Mouse (Mus musculus): ENCODE measurements at regions not wholly inside any gene's neighbourhood (a gene's known extent, or its start where the extent isn't known, plus 50 kb on each side); places are given as distances from the start of the nearest gene placed in this dataset.

- Histone ChIP-seq H3K4me2 (replicated peaks) (no peak overlapping the region), H3K4me1 (peaks cover 5% of the 10 kb centered on the region; the same call in 1 of the 2 replicates), H3K9ac (replicated peaks) (no peak overlapping the region), H3K4me3 (no peak overlapping the region), H3K9me3 (no peaks in the 10 kb centered on the region), H3K36me3 (no peaks in the 10 kb centered on the region), H3K27me3 (no peaks in the 10 kb centered on the region), H3K27ac (replicated peaks) (no peak overlapping the region)
- ATAC-seq (ENCODE audit: low FRiP score, low read depth): no peak
- 51% methylated on average over 3 of the region's 3 CpGs for WGBS
Measured at GRCm38 (mm10) chr1:184530606-184531320, 201.7 kb downstream of the Hlx start.

GRCm38 (mm10) chr1:184525740-184526139 is 206.7 kb downstream of the Hlx start:
- Histone ChIP-seq H3K27me3 (no peaks in the 10 kb centered on the region), H3K9ac (replicated peaks) (no peak overlapping the region), H3K4me3 (no peak overlapping the region), H3K4me1 (peaks cover 7% of the 10 kb centered on the region; the same call in 1 of the 2 replicates), H3K9me3 (no peaks in the 10 kb centered on the region), H3K36me3 (no peaks in the 10 kb centered on the region), H3K4me2 (replicated peaks) (no peak overlapping the region), H3K27ac (replicated peaks) (no peak overlapping the region)
- WGBS: 40% methylated on average over 4 of the region's 4 CpGs
- ATAC-seq (ENCODE audit: low FRiP score, low read depth): peak; percentile 88

- Histone ChIP-seq H3K36me3 (no peaks in the 10 kb centered on the region), H3K4me2 (replicated peaks) (no peak overlapping the region), H3K9me3 (no peaks in the 10 kb centered on the region), H3K27ac (replicated peaks) (no peak overlapping the region), H3K4me3 (no peak overlapping the region), H3K9ac (replicated peaks) (no peak overlapping the region), H3K4me1 (no peaks in the 10 kb centered on the region), H3K27me3 (no peaks in the 10 kb centered on the region)
- no peak for ATAC-seq (ENCODE audit: low FRiP score, low read depth)
- 83% methylated on average over 5 of the region's 5 CpGs for WGBS
Measured at GRCm38 (mm10) chr1:184519551-184519950, 212.9 kb downstream of the Hlx start.

- H3K27me3 ChIP-seq: no peaks in the 10 kb centered on the region
- WGBS: 82% methylated on average over 4 of the region's 4 CpGs
- no peak for ATAC-seq (ENCODE audit: low FRiP score, low read depth)
- H3K36me3 ChIP-seq: no peaks in the 10 kb centered on the region
- H3K4me3 ChIP-seq: no peak overlapping the region
- no peaks in the 10 kb centered on the region for H3K9me3 ChIP-seq
- no peaks in the 10 kb centered on the region for H3K4me1 ChIP-seq
- H3K27ac ChIP-seq (replicated peaks): no peak overlapping the region
- H3K4me2 ChIP-seq (replicated peaks): no peak overlapping the region
- H3K9ac ChIP-seq (replicated peaks): no peak overlapping the region
Measured at GRCm38 (mm10) chr1:184504663-184505062, 227.8 kb downstream of the Hlx start.

- no peak for ATAC-seq (ENCODE audit: low FRiP score, low read depth)
- H3K4me1 ChIP-seq: no peaks in the 10 kb centered on the region
- no peaks in the 10 kb centered on the region for H3K27me3 ChIP-seq
- no peak overlapping the region for H3K4me2 ChIP-seq (replicated peaks)
- H3K4me3 ChIP-seq: no peak overlapping the region
- H3K36me3 ChIP-seq: no peaks in the 10 kb centered on the region
- no peaks in the 10 kb centered on the region for H3K9me3 ChIP-seq
- WGBS: 86% methylated on average over 4 of the region's 4 CpGs
- H3K9ac ChIP-seq (replicated peaks): no peak overlapping the region
- H3K27ac ChIP-seq (replicated peaks): no peak overlapping the region
Measured at GRCm38 (mm10) chr1:184503827-184504355, 228.5 kb downstream of the Hlx start.

- no peaks in the 10 kb centered on the region for H3K36me3 ChIP-seq
- H3K4me2 ChIP-seq (replicated peaks): no peak overlapping the region
- no peaks in the 10 kb centered on the region for H3K27me3 ChIP-seq
- no peak overlapping the region for H3K9ac ChIP-seq (replicated peaks)
- no peaks in the 10 kb centered on the region for H3K4me1 ChIP-seq
- no peaks in the 10 kb centered on the region for H3K9me3 ChIP-seq
- no peak overlapping the region for H3K27ac ChIP-seq (replicated peaks)
- 70% methylated on average over 5 of the region's 5 CpGs for WGBS
- no peak overlapping the region for H3K4me3 ChIP-seq
- no peak for ATAC-seq (ENCODE audit: low FRiP score, low read depth)
Measured at GRCm38 (mm10) chr1:184500702-184501101, 231.7 kb downstream of the Hlx start.

GRCm38 (mm10) chr1:184498909-184499525 is 233.4 kb downstream of the Hlx start:
- Histone ChIP-seq H3K36me3 (no peaks in the 10 kb centered on the region), H3K9ac (replicated peaks) (no peak overlapping the region), H3K9me3 (no peaks in the 10 kb centered on the region), H3K27ac (replicated peaks) (no peak overlapping the region), H3K4me1 (no peaks in the 10 kb centered on the region), H3K4me2 (replicated peaks) (no peak overlapping the region), H3K27me3 (no peaks in the 10 kb centered on the region), H3K4me3 (no peak overlapping the region)
- WGBS: 91% methylated on average over 11 of the region's 11 CpGs
- ATAC-seq (ENCODE audit: low FRiP score, low read depth): no peak

DNA sequence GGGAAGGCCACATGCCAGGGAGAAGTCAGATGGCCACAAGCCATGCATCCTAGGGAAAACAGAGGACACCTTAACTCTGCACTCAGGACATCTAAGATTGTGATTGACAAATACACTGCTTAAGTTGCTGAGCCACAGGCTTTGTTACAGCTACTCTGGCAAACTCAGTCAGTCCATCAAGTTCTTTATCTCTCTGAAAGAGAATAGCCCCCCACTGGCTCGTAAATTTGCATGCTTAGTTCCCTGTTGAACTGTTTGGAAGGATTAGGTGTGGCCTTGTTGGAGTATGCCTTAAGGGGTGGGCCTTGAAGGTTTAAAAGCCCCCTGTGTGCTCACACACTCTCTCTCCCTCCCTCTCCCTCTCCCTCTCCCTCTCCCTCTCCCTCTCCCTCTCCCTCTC is 235.4 kb downstream of the Hlx start:
- H3K4me1 ChIP-seq: no peaks in the 10 kb centered on the region
- ATAC-seq (ENCODE audit: low FRiP score, low read depth): no peak
- H3K9ac ChIP-seq (replicated peaks): no peak overlapping the region
- H3K27me3 ChIP-seq: no peaks in the 10 kb centered on the region
- H3K9me3 ChIP-seq: no peaks in the 10 kb centered on the region
- 13% methylated on average over 1 of the region's 1 CpGs for WGBS
- no peak overlapping the region for H3K4me2 ChIP-seq (replicated peaks)
- no peak overlapping the region for H3K4me3 ChIP-seq
- H3K27ac ChIP-seq (replicated peaks): no peak overlapping the region
- no peaks in the 10 kb centered on the region for H3K36me3 ChIP-seq

DNA sequence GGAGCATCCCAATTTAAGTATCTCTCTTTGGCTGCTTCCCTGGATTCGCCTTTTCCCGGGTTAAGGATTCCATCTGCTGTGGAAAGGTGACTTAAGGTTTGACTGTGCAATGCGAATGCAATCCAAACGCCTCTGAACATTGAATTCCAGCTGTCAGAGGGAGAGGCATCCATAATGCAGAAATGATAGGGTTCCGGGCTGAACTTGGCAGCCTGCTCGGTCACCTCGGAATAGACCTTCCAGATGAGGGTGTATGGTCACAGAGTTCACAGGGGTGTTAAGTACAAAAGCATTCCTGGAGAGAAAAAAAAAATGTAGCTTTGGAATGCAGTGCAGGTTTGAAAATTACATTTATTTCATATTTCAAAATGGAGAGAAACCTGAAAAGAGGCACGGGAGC is 238.6 kb downstream of the Hlx start:
- no peak for ATAC-seq (ENCODE audit: low FRiP score, low read depth)
- Histone ChIP-seq H3K27me3 (no peaks in the 10 kb centered on the region), H3K4me1 (no peaks in the 10 kb centered on the region), H3K9ac (replicated peaks) (no peak overlapping the region), H3K4me3 (no peak overlapping the region), H3K9me3 (no peaks in the 10 kb centered on the region), H3K4me2 (replicated peaks) (no peak overlapping the region), H3K27ac (replicated peaks) (no peak overlapping the region), H3K36me3 (no peaks in the 10 kb centered on the region)
- WGBS: 88% methylated on average over 8 of the region's 8 CpGs

DNA sequence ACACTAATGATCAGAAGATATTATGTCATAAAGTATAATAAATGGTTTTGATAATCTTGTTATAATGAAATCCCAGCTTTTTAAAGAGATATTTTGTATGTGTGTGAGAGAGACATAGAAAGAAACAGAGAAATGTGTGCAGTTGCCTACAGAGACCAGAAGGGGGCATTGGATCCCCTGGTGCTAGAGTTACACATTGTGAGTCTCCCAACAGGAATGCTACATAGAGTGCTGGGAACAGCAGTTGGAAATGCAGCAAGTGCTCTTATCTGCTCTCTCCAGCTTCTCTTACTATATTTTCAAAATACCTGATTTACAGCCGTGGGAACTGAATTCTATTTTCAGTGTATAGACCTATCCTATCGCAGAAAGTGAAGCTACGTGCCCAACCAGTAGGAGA is 240.3 kb downstream of the Hlx start:
- H3K4me1 ChIP-seq: no peaks in the 10 kb centered on the region
- no peak for ATAC-seq (ENCODE audit: low FRiP score, low read depth)
- H3K4me2 ChIP-seq (replicated peaks): no peak overlapping the region
- no peak overlapping the region for H3K9ac ChIP-seq (replicated peaks)
- no peaks in the 10 kb centered on the region for H3K36me3 ChIP-seq
- no peaks in the 10 kb centered on the region for H3K27me3 ChIP-seq
- H3K4me3 ChIP-seq: no peak overlapping the region
- H3K9me3 ChIP-seq: no peaks in the 10 kb centered on the region
- no peak overlapping the region for H3K27ac ChIP-seq (replicated peaks)
- 92% methylated on average over 3 of the region's 3 CpGs for WGBS

DNA sequence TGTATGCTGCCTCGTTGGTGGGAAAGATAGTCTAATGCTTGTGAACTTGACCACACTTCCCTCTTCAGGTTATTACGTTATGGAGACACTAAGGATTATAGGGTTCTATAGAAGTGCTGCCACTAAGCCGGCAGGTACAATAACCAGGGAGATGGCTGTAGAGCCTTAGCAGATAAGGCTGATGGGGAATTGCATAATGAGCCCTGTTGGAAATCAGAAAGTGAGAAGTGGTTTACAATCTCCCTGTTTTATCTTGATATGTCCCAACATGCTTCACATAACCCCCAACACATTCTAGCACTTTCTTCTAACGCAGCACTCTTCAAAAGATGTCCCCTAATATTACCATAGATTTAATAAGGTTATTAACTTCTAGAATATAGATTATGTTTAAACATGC is 241.2 kb downstream of the Hlx start:
- no peak overlapping the region for H3K9ac ChIP-seq (replicated peaks)
- H3K4me3 ChIP-seq: no peak overlapping the region
- H3K27ac ChIP-seq (replicated peaks): no peak overlapping the region
- no peaks in the 10 kb centered on the region for H3K36me3 ChIP-seq
- H3K9me3 ChIP-seq: no peaks in the 10 kb centered on the region
- H3K27me3 ChIP-seq: no peaks in the 10 kb centered on the region
- WGBS: 80% methylated on average over 4 of the region's 4 CpGs
- H3K4me1 ChIP-seq: no peaks in the 10 kb centered on the region
- ATAC-seq (ENCODE audit: low FRiP score, low read depth): no peak
- no peak overlapping the region for H3K4me2 ChIP-seq (replicated peaks)

GRCm38 (mm10) chr1:184487409-184487808 is 245.0 kb downstream of the Hlx start:
- Histone ChIP-seq H3K36me3 (no peaks in the 10 kb centered on the region), H3K9me3 (no peaks in the 10 kb centered on the region), H3K9ac (replicated peaks) (no peak overlapping the region), H3K27me3 (0 out of 2 replicates have a peak, but pooled peaks cover 5% of the 10 kb centered on the region), H3K4me3 (no peak overlapping the region), H3K4me1 (no peaks in the 10 kb centered on the region), H3K27ac (replicated peaks) (no peak overlapping the region), H3K4me2 (replicated peaks) (no peak overlapping the region)
- no peak for ATAC-seq (ENCODE audit: low FRiP score, low read depth)
- WGBS: 55% methylated on average over 6 of the region's 6 CpGs

Data from midbrain, embryonic 12.5 days (tissue).